Mouse (Mus musculus) T-cell, adult 2 months (primary cell): ENCODE measurements around the gene Mbnl2.

ENCODE experiments used
- DNase-seq: peaks from one replicate; pipeline ENCODE4 v3.0.0; 2022; ENCODE audit warnings: low spot score

Mbnl2 gene

DNA sequence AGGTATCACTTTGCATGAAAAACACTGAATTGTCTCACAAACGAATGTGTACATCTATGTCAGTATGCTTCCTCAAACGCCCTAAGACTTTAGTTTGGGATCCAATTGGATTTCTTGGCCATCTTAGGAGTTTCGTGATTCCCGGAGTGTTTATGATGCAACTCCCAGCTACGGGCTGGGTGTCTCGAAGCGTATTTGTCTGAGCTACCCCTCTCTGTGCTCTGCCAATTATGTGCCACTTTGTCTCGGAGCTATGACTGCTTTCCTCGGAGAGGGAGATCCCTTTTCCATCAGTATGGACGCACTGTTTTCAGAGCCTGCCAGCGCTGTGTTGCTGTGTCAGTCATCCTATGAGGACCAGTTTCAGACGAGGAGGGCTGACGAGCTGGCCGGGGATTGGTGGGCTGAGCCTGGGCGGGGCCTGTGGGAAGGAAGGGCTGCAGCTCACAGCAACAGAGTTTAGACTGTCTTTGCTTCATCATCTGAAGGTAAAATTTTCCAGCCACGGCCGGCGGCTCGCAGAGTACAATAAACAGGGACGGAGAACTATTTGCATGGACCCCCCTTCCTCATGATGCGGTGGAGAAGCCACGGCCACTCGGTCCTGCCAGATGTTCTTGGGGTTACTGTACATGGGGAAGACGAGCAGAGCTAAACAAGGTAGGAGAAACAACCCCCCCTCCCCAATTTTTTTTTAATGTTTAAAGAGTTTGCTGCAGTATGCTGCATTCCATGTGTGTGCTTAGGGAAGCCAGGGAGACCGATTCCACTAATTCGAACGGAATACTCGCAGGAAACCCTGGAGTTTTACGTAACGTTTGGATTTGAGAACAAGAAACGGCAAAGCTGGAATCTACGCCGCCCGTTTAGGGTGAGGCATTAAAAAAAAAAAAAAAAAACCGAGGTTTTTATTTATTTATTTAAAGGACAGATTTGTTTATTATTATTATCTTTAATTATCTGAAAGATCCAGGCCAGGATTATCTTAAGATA is at the start of gene Mbnl2:
TSS of gene Mbnl2 (plus strand) at position 424 of the 993 bp plus-strand sequence.
- DNase-seq: peak; percentile 94

DNA sequence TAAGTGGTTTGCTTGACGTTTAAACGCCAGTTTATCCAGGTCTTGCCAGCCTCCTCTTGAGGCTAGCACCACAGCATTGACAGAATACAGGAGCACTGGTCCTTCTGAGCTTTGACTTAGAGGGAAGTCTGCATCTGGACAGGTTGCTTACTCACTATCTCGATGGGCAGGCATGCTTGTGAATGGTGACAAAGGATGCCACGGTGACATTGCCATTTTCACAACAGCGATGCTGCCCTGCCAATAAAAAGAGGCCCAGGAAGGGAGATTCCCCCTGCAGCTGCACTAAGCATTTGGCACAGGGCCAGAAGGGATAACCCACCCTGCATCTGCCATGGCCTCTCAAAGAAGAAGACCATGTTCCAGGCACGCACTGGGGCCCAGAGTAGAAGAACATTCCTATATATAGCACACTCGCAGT is 43.4 kb upstream of the Mbnl2 start:
- no peak for DNase-seq

DNA sequence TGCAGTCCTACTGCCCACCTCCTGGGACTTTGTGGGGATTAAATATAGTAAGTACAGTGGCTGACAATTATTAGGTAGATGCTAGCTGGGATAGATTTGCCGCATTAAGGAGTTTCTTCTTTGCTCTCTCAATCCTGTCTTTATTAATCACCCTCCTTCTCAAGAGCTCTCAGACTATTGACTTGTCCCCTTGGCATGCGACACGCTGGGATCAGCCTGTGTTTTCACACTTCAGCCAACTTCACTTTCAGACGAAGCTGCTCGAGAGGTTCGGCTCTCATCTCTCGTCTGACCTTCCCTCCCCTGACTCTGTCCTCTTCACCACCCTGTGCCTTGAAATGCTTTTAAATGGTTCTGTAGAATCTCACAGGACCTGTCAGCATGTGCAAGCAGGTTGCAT is 39.9 kb upstream of the Mbnl2 start:
- no peak for DNase-seq

DNA sequence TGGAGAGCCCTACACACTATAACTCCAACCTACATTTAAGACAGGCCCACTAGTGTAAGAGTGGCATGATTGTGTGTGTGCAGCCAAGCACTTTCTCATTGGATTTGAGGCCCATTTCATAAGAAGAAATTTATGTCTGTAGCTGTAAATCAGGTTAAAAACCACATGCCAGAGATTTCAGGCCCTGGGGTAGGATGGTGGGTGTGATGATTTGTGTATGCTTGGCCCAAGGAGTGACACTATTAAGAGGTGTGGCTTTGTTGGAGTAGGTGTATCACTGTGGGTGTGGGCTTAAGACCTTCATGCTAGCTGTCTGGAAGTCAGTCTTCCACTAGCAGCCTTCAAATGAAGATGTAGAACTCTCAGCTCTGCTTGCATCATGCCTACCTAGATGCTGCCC is 37.0 kb upstream of the Mbnl2 start:
- no peak for DNase-seq

DNA sequence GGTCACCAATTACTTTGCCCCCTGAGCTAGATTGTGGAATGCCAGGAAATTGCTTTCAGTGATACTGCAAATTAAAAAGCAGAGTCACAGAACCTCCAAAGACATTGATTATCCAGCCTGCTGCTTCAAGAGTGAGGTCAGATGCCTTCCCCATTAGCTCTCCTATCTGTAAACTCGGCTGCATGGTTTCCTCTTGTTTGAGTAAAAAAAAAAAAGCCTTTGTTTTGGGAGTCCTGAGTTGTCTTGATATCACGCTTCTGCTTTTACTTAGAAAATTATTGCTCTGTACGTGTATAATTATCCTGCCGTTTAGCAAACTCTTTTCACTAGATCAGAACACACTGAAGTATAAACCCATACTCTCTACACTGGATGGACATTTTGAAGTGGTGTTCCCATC is 35.3 kb upstream of the Mbnl2 start:
- DNase-seq: no peak

DNA sequence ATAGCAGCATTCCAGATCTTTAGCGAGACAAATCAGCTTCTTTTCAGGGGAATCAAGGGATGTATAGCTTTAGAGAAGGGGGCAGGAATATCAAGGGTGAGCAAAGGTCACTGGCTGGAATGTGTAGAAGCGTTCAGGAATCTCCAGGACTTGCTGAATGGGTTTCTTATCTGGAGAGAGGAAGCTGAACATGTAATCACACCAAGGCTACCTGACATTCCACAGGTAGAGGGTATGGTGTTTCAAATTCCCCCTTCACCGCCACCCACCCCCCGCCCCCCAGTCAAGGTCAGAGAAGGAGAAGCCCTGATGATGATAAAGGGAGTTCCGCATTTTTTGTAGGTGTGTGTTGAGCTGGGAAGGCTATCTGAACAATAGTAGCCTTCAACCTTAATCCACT is 32.8 kb upstream of the Mbnl2 start:
- DNase-seq: no peak

DNA sequence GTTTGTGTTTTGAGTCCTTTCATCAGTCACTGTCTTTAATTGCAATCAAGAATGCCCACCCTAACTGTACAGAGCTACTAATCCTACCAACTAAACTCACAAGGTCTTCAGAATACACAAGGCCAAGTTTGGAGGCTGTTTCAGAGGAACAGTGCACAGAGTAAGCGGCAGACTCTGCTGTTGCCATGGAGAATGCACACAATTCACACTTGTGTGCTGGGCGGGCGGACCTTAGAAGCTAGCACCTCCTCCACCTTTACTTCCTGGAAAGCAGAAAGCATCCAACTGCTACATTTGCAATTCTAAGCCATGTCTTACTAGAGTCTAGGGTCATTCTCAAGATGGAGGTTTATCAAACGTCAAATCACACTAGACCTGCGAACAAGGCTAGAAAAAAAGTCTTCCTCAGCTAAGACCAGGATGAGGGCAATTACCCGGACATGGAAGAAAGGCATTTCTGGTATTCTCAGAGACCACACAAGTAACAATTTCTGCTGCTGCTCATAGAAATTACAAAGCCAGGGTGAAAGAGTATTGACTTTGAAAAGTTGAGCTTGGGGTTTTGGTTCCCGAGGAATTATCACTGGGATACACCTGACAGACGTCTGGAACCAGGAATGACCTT is 30.3 kb upstream of the Mbnl2 start:
- no peak for DNase-seq

DNA sequence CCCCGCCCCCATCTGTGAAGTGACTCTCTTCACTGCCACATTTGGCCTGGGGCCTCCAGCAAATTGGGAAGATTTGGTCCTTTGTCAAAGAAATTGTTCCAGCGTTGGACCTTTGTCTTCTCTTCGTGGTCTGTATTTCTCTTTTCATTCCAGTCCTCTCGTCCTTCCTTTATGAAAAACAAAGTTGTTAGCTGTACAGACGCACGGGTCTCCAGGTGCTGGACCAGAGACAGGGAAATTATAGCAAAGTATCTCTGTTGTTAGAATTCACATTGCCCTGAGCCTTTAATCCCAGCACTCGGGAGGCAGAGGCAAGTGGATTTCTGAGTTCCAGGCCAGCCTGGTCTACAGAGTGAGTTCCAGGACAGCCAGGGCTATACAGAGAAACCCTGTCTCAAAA is 22.1 kb upstream of the Mbnl2 start:
- DNase-seq: no peak

DNA sequence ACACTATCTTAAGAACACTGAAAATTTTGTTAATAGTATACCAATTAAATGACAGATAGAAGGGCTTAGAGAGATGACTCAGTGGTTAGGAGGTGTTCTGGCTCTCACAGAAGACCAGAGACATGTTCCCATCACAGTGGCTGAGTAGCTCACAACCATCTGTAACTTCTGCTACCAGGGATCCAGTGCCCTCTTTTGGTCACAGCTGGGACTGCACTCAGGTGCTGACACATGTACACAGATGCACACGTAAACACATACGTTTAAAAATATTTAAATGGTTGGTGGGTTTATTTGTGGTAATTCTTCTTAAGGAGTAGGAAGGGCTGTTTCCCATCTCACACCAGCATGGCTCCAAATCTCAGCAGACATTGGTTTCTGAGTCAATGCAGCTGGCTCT is 19.3 kb upstream of the Mbnl2 start:
- peak; percentile 8 for DNase-seq

DNA sequence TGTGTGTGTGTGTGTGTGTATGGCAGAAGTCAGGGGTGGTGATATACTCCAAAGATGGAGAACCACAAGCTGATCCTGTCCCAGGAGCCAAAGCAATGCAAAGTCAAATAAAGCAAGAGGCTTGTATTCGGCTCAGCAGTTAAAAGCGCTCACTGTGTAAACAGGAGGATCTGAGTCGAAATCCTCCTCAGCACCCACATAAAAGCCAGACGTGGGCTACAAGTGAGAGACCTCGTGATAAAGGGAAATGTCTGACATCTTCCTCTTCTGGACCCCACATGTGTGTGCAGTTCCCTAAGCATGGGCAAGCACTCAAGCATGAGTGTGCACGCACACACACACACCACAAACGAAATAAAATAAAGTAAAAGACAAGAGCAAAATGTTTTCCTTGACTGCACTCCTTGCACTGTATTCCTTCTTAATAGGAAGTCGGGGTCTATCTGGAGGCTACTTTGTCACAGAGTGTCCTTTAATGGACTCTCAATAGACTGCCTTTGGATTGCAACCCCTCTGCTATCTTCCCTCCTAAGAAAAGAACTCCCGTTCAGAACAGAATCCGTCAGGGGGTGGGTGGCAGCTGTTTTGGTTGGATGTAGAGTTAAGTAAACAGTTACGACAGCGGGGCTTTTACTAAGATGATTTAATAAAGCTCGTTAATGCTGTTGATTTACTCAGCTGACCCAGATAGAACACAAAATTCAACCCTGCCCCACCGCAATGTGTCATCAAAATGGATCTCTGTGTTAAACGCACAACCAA is 18.7 kb upstream of the Mbnl2 start:
- DNase-seq: no peak

DNA sequence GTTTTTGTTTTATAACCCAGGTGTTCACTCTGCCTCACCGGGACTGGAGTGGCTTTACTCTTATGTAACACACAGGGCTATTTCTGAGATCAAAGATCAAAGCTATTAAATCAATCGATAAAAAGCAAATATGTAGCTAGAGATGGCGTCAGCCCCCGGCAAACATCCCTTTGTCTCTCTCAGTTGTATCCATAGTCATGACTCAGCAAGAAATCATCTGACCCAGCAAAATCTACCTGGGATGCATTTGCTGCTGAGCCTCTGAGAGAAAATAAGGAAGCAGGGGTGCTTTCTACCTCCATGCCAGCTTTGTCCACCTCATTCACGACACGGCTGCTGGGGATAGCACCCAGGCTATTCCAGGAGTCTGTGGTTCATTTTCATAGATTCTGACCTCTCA is 18.0 kb upstream of the Mbnl2 start:
- no peak for DNase-seq

DNA sequence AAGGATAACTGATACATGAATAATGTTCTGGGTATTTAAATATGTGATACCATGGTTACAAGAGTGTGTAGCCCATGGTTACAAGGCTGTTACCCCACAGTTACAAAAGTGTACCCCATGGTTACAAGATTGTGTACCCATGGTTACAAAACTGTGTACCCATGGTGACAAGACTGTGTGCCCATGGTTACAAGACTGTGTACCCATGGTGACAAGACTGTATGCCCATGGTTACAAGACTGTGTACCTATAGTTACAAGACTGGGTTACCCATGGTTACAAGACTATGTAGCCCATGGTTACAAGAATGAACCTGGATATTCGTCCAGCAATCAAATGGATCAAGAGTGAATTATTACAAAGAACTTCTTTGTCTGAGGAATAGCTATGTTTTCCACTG is 16.0 kb upstream of the Mbnl2 start:
- no peak for DNase-seq

DNA sequence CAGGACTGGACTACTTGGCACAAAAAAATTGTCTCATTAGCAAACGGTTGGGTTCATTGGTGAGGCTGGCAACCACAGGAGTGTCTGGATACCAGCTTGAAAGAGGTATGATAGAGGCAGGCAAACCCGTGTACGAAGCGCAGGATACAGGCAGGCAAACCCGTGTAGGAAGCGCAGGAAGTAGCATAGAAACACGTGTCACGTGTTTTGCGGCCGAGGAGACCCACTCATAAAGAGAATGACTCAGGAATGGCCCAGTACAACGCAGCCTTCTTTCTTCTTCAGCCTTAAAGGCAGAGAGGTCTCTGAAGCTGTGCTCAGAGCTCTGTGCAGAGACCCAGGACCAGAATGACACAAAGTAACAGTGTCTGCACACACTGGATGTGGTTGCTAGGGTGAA is 13.9 kb upstream of the Mbnl2 start:
- peak; percentile 27 for DNase-seq

DNA sequence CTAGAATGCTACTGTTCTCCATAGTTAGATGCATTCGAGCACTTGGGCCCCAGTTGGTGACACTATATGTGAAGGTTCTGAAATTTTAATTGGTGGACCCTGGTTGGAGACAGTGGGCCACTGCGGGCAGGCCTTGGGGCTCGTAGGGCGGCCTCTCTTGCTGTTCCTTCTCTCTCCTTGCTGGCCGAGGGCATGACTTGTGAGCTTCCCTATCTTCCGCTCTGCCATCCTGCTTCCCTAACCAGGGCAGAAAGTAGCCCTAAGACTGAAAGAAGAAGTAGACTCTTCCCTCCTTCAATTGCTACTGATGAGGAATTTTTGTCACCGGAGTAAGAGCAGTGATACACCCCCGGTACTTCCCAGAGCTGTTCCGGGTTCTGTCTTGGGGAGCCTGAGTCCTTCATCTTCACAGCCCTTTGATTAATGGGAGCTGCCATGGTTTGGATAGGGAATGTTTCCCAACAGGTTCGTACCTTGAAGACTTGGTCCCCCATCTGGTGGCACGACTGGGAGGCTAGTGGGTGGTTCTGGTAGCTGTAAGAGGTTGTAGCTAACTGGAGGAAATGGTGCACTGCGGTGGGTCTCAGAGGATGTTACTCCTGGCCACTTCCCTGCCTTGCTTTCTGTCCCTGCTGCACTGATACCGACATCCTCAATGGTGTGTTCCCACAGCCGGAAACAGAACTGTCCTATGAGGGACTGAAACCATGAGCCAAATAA is 12.6 kb upstream of the Mbnl2 start:
- no peak for DNase-seq

DNA sequence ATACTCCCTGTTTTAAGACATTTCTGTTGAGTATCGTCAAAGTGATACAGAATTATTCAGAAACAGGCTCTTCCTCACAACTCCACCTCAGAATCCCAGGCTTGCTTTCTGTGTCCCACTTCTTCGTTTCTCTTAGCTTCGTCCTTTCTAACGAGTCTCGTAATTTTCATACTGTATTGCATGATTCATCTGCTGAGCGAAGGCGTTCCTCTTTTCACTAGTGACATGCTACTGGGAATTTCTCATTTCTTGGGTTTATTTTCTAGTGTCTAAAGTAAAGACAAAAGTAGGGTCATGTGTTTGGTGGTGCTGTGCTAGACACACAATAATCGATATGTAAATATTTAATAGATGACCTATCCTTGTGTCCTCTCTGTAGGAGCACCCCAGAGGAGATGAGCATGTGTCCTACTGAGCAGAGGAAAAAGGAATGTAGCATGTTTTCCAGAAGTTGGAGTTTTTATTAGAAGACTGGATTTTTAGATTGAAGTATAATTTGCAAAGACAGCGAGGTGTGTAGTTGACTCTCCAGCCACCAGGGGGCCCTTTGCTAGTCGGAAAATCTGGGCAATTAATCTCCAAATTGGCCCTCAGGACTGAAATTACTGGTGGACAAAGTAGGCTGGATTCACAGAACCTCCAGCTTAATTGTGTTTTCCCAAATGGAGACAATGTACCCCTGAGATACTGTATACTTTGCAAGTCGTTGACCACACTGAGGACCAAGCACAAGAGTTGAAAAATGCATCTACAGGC is 11.9 kb upstream of the Mbnl2 start:
- peak; percentile 32 for DNase-seq

DNA sequence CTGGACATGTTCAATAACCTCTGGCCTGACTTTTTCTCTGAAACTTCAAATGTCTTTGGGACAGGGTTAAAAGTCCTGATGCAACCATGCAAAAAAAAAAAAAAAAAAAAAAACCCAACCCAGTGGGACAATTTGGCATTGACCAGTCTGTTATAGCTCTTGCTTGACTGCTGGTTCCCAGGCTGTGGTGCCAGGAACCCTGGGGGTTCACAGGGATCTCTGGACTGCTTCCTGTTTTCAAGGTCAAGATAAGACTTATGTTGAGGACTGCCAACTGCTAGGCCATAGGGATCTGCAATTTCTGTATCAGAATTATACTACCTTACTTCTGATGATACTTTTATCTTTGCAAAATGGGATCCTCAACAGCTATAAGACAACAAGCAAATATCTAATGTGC is 9.6 kb upstream of the Mbnl2 start:
- DNase-seq: no peak

DNA sequence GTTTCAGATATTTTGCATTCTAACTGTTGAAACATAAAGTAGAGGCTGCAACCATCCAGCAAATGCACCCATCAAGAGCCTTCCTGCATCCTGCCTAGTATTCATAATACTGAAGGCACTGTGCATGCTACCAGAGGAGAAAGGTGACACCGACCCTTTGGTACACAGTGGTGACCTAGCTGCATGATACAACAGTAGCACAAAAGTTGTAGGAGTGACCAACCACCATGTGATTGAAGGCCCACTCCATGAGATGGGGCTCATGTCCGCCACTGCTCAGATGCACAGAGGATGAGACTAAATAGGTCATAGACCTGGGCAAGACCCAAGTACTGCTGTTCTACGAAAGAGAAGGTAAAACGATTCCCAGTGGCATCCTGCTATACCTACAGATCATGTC is 8.3 kb upstream of the Mbnl2 start:
- DNase-seq: no peak

DNA sequence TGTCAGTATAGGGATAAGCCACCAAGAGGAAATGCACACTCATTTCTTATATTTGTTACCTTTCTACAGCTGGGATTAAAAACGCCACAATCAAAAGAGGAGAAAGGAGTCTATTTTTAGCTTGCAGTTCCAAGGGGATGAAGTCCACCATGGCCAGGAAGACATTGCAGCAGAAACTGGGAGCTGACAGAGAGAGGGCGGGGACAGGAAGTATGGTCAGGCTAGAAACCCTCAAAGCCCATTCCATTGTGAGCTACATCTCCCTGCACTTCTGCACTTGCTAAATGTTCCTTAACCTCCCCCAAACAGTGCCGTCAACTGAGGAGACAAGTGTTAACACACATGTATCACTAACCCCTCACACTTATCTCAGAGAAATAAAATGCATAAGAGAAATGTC is 5.4 kb upstream of the Mbnl2 start:
- DNase-seq: no peak

DNA sequence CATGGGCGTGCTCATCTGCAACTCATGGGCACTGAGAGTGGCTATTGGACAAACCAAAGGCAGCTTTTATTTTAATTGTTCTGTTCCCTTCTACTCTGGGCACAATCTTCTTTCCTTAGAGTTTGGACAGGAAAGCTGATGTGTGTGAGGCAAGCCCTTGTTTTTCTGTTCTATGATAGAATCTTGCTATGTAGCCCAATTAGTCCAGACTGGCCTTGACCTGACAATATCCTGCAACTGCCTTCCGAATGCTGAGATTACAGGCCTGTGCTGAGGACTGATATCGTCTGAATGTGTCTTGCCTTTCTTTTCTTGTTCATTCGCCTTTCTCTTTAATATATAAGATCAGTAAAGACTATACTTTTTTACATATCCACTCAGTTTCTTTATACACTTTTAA is 4.8 kb upstream of the Mbnl2 start:
- DNase-seq: no peak

DNA sequence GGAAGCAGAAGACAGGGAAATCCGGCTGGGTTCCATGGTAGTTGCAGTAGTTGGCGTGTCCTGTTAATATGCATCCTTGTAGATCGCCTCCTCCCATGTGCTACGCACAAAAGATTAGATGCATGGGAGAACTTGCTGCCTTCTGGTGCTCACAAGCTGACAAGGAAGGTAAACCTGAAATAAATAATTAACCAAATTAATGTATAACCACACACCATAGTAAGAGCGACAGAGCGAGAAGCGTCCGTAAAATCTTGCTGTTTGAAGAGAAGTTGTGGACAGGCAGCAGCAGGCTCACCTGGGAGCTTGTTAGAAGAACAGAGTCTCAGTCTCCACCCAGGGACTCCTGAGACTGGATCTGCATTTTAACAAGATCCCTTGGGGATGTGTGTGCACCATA is 4.4 kb upstream of the Mbnl2 start:
- no peak for DNase-seq

DNA sequence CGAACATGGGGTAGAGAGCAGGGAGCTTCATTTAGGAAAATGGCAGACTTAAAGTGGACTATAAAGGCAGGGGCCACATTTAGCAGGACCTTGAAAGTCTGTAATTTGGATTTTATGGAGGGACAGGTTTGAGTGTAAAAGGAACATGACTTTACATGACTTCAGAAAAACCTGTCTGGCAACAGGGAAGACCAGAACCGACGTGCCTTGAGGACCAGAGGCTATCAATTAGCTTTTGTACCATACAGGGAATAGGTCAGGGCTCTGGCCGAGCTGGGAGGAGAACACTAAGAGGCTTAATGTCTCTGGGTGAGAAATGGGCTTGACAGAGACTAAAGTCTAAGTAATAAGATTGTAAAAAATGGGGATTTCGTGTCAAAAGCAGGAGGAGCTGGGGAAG is 1.7 kb upstream of the Mbnl2 start:
- no peak for DNase-seq
